Mouse (Mus musculus) liver, embryonic 14 days (tissue): ENCODE measurements around the gene Fam124b. TPM values are rescaled to one million over a fixed set of nuclear protein-coding genes. Genes with fewer than 3 reads are reported as not detected.

Experiments
- polyA plus RNA-seq: library from polyadenylated mRNA; depleted of rRNA; stranded (reverse); fragments of >200 nt; gene quantifications from 2 replicates; pipeline ENCODE4 v1.2.3, GENCODE M21; 2012; rRNA removed

Gene Fam124b
- polyA plus RNA-seq: 0.01 TPM in 1 of 2 replicates, not detected in the other

DNA sequence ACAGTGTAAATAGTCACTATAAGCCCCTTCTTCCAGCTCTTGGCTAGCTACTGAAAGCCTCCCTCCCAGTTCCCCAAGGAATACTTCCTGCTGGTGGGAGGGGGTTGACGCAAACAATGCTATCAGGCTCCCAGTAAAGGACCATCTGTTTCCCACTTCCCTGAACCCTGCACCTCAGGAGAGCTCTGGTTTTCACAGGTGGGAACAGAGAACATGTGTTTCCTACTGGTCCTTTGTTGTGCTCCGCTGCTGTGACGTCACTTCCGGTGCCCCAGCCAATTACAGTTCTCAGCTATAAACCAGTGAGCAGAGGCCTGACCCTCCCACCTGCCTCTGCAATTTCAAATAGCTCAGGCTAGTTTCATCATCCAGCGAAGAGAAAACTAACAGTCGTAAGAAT is at the start of gene Fam124b:
Fam124b (minus strand) TSS at position 206 of the 400 bp plus-strand sequence.

Other genes starting within 250 kb of the Fam124b start
- gene Cul3, start 122.0 kb upstream of the Fam124b start, polyA plus RNA-seq: 29.7 and 31.1 TPM in 2 replicates
- gene Gm45261, start 243.0 kb upstream of the Fam124b start, polyA plus RNA-seq: not detected in 2 replicates